Mouse (Mus musculus): ENCODE results near the gene Ern1. TPM values are rescaled to one million over a fixed set of nuclear protein-coding genes. Genes with fewer than 3 reads are reported as not detected.
"Not testable (repeated sequence)": the region's sequence is repeated elsewhere in the genome, so short reads cannot be mapped to it uniquely, and the experiment has no call there.

The Ern1 gene
- total RNA-seq, 2 experiments from 2014 or later = 7.0 to 7.2 TPM

DNA sequence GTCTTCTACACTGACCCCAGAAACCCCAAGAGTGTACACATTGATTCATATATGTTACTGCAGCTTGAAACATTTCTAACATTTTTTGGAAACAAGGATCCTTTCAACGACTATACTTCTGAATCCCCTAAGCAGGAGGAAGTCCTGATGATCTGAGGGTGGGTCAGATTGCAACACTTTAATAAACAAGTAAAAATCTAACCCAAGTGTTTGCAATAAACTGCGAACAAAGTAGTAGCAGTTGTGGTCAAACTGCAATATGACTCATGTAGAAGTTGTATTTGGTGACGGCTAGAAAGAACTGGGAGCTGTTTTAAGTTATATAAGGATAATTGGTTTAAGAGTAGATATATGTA lies 7.1 kb downstream of the Ern1 start:
- DNase-seq = no peak

DNA sequence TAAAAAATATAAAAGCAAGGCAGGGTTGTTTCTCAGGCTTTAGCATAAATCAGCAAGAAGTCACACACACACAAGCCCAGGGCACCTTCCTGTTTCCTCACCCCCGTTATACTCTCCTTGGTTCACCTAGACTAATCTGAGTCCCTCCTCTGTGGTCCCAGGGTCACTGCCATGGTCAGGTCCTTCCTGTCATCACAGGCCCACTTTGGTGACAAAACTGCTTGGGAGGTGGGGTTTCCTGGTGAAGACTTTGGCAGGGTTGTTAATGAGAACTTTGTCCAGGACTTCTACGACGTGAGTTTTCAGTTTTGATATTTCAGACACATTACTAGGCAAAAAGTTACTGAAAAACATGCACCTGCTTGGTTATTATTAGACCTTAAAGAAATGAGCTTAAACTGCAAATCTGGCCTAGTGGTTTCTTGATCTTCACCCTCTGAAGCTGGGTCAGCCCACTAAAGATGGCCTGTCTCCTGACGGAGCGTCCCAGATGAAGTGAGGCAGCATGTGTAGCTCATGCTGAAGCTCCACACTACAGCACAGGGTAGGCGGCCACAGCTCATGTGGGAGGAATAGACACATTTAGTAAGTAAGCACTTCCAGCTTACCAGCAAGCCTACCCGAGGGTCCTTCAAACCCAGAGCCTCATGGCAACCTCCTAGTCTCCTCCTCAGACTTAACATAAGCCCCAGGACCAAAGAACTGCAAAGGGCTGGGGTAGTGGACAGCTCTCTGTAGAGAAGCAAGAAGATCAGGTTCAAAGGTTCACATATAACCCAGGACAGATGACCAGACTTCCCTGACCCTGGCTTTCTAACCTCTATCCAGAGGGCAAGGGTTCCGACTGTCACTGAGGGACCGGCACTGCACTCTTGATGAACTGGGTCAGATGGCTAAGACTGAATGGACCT lies 7.8 kb downstream of the Ern1 start:
- DNase-seq = no peak

DNA sequence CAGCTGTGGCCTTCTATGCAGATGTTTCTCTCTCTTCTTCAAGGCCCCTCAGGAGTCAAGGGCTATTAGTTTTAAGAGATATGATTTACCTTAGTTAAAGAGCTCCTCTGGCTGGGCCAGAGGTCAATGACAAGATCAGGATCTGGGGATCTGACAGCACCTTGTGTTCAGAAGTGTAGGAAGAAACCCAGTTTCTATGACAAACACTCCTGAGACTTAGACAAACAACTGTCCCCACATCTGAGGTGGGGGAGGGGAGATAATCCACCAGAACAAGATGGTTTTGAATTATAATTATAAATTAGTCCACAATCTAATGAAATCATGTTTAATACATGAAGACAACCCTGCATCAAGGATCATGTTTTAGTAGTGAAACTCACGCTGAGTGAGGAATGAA lies 8.9 kb downstream of the Ern1 start:
- DNase-seq = no peak

DNA sequence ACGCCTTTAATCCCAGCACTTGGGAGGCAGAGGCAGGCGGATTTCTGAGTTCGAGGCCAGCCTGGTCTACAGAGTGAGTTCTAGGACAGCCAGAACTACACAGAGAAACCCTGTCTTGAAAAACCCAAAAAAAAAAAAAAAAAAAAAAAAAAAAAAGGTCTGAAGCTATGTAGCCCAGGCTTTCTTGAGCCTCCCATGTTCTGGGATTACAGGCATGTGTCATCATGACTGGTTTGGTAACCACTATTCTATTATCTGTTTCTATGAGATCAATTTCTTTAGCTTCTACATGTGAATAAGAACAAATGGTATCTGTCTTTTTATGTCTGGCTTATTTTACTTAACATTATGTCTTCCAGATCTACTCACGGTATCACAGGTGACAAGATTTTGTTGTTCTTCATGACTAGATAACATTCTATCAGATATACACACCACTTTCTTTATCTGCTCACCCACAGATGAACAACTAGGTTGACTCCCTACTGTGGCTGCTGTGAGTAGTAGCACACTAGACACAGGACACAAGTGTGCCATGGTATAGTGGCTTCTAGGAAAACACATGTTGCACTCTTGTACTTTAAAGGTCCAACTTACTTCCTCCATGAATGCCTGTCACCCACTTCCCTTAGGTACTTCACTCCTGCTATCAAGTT lies 10.0 kb downstream of the Ern1 start:
- no peak for DNase-seq

DNA sequence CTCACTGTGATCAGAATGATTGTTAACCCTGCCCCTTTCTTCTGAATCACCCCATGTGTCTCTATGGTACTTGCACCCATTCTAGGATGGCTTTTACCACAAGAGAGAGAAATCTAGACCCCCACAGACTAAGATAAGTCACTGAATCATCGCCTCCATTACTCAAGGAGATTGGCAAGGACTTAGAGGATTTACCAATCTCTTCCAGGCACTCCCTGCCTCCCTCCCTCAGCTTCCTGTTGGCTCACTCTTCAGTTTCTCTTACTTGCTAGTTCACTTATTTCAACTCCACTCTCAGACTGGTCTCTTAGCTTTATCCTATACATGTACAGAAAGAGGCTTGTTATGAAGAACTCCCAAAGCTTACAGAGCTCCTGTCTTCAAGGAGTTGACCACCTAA lies 12.3 kb downstream of the Ern1 start:
- no peak for DNase-seq

DNA sequence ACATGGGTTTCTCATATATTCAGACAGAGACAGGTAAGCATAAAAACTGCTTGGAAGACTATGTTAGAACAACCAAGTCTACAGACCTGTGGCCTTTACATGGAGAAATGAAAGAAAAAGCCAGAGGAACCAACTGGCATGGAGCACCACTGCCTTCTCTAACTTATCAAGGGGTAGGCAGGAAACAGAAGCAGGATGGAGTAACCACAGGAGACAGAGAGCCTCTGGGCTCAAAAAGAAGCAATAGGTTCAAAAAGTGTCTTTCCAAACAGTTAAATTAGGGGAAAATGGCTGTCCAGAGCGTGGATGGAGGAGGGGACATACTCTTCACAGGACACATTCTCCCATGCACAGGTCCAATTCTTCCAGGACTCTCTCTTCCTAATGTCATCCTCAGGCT lies 16.0 kb downstream of the Ern1 start:
- DNase-seq = no peak

DNA sequence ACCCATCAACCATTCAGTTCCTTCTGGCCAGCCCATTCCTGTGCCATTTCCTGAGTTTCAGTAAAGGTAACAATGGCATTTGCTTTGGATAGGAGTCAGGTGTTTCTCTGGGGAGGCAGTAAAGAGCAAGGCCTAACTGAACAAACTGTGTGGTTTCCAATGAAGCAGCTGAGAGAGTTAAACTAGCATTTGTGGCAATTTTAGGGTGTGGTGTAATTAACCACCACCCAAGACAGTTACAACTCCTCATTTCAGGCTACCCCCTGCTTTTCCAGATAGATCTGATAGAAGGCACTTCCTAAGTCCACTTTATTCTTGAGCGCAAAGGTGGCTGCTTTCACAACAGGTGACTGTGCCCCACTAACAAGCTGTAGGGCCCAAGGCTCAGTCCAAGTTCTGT lies 19.1 kb downstream of the Ern1 start:
- DNase-seq = no peak

DNA sequence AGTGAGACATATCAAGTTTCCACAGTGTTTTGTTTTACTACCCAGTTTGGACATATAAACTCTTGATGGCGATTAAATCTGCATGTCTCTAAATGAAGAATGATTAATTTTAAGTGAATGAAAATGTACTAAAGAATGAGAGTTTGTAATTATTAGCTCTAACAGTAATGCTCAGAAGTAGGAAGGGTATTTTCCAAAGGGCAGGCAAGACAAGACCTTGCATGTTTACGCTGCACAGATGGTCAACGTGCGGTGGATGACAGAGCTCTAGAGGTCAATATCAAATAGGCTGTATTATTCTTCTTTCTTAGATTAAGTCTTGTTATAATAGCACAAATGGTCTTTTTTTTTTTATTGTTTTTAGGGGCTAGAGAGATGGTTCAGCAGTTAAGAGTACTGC lies 21.7 kb downstream of the Ern1 start:
- no peak for DNase-seq

DNA sequence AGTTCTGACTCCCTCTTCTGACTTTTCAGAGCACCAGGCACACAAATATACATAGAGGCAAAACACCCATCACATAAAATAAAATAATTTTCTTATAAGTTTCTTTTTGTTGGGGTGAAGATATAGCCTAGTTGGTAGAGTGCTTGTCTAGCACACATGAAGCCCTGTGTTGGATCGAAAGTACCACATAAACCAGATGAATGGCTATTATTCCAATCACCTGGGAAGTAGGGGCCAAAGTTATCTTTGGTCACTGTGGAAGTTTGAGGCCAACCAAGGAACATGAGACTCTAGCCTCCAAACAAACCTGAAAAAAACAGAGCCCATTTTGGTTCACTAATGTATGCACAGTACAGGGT lies 22.1 kb downstream of the Ern1 start:
- DNase-seq = no peak

DNA sequence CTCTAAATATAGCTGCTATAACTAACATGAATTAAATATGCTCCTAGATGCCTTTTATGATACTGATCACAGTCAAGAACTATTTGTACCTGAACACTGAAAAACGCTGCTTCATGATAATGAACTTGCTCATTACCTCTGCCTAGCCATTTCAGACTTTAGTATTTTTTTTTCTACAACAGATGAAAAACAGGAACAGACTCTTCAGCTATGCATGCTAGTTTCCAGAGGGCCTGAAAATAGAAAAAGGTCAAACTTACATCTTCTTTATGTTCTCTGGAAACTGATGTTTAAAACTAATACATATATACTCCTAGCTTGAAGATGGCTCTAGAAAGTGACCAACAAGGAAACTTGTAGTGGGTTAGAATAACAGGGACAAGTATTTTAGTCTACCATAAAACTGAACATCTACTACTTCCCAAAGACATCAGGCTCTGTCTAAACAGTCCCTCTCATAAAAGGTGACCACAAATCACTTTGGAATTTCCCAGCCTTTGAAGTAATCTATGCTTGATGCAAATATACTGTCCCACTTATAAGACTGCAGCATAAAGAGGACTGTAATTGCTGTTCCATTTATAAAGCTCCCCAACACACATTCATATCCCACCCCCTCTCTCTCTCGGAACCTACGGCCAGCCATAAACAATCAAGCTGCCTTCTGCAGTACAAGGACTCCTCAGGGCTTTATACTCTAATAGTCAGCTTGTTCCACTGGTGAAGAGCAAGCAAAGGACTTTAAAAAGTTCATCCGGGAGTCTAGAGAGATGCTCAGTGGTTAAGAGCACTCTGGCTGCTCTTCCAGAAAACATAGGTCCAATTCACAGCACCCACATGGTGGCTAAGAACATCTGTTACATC lies 22.7 kb downstream of the Ern1 start:
- DNase-seq = no peak

DNA sequence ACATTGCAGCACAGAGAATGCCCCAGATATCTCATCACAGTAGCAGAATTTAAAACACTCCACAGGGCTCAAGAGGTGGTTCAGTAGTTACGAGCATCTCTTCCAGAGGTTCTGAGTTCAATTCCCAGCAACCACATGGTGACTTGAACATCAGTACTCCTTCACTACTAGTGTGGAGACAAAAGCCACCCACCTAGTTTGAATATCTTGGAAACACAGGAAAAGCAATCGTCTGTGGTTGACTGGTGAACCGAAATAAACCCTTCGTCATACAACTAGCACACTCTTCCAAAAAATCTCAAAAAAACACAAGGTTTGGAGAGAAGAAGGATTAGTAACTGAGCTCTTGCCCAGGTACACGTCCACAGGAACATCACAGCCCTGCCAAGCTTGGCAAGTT lies 23.8 kb downstream of the Ern1 start:
- DNase-seq = no peak

DNA sequence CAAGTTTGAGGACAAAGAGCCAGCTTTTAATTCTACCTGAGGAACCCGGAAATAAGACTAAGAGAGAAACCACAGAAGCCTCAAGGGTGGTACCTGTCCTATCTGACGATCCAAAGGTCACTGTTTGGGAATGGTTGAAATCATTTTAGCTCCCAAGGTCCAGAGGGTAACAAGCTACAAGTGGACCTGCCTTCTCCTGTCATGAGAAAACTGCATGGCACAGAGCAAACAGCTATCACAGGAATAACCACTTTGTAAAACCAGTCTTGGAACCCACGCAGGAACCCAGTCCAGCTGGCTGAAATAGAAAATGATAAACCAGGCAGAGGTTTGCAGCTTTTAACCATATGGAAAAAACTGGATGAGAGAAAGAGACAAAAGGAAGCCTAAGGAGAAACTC lies 25.3 kb downstream of the Ern1 start:
- no peak for DNase-seq

DNA sequence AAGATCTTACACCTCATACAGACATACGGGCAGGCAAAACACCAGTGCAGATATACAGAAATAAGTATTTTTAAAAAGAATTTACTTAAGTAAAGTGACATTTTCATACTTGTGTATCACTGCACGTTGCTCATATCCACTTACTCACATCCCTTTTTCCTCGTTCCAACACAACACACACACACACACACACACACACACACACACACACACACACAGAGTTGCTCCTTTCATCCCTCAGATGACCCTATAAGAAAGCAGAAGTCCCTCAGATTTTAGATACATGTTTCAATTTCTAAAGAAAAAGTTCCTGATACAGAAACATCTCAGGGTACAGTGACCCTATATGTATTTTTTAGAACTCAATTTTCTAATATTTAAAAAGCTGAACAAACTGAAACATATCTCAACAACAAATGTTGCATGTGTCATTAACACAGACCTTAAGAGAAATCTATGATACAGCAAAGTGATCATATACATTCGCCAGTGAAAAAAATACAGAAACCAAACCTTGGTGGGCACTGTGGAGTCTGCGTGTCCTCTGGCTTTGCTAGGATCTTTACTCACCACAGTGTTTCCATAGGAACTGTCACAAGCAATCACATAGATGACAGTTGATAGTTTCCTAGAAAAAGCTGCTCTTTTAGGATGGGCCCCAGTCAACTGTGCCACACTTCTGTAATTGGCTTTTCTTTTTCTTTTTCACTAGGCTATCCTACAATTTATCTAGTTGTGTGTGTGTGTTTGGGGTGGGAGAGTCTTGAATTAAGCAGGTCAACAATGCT lies 26.3 kb downstream of the Ern1 start:
- DNase-seq = no peak

DNA sequence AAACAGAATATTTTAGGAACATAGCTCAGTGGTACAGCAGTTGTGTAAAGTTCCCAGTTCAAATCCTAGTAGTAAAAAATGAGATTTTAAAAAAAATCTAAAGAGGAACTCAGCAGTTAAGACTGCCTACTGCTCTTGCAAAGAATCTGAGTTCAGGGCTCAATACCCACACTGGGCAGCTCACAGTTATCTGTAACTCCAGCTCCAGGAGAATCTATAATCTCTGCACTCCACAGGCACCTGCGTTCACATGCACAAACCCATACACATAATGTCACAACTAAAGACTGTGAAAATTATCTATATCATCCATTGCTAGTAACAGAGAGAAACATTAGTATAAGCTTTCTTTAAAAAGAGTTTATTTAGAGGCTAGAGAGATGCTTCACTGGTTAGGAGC lies 27.0 kb downstream of the Ern1 start:
- DNase-seq = no peak

DNA sequence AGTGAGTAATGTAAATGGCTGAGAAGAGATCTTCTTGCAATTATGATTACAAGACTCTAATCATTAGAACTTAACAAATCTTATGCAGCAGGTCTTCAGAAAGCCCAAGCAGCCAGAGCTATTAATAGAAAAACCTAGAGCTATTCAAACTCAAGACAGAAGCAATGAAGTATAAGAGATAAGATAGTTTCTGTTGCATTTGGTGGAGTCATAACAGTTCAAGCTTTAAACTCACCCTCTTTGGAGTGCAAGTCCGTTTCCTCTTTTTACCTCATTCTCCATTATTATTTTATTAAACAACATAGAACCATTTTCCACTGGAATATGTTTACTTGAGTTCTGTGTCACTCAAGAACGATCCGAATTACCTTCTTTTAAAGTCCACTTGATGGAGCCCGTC lies 29.1 kb downstream of the Ern1 start:
- no peak for DNase-seq

DNA sequence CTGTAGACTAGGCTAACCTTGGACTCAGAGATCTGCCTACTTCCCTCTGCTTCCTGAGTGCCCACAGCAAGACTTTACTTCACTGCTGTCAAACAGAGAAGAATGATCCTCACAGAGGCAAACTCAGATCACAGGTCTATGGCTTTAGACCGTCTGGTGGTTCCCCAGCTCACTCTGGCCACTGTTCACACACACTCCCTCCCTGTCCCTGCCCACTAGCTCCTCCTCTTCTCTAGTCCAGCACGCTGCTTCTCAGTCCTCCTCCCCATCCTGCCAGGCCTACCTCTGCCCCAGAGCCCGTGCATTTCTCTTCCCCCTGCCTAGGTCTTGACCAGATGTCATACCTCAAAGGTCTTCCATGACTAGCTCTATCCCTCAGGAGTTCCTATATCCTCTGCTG lies 44.0 kb downstream of the Ern1 start:
- DNase-seq = no peak

DNA sequence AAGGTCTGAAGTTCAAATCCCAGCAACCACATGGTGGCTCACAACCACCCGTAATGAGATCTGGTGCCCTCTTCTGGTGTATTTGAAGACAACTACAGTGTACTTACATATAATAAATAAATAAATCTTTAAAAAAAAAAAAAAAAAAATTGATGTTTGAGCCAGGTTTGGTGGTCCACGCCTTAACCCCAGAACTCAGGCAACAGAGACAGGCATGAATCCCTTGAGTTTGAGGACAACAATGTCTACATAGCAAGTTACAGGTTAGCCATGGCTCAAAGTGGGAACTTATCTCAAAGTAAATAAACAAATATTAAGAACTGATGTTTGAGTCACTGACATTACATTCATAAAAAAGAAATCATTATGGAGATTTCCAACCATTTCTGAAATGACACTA lies 45.1 kb downstream of the Ern1 start:
- not testable (repeated sequence) for DNase-seq

DNA sequence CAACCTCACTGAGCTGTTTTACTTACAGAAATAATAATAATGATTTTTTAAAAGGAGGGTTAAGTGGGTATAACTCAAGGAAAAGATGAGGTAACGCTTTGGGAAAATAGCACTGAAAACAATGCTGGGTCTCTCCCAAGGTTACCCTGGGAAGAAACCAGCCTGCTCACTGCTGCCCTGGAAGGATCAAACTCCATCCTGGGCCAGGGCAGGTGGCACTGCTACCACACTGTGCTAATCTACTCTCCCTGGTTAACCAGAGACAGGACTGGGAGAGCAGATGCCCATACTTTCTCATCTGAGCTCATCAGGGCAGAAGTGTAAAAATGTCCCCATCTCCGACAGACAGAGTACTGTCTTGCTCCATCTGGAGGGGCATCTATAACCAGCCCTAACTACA lies 47.3 kb downstream of the Ern1 start:
- DNase-seq = no peak

DNA sequence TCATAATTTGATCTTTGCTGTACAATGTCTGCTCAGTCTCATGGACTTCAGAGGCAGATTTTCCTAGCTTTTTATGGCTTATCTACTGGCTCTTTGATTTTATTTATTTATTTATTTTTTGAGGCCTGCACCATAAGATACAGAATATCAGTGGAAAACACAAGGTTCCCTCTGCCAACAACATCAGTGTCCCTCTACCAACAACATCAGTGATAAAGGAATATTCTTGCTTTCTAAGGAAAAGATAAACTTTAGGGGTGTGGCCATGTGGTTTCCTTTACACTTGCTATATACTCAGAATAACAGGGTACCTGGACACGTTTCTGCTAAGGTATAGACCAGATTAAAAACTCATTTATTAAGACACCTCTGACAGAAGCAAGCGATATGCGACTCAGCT lies 48.3 kb downstream of the Ern1 start:
- no peak for DNase-seq

DNA sequence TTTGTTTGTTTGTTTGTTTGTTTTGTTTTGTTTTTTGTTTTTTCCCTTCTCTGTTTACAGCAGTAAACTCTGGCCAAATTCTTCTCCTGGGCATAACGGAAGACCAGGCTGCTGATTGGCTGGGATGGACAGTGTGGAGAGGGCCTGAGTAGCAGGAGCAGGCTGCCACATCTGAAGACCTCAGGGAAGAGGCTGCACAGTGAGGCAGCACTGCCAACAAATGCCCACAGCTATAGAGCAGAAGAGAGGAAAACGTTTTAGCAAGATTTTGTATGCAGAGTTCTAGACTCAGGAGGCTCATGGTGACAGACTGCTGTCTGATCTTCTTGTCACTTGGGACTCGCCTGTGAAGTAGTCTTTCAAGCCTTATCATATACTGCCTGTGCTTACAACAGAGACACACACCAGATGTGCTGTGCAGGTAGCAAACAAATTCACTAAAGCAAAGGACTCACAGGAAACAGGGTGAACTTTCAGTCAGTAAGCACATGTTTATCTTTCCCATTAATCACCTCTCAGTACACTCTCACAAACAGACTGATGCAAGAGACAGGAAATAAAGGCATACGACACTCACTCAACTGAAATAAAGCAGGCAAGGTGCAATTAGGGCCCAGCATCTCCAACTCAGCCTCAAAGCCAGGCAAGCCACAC lies 49.0 kb downstream of the Ern1 start:
- no peak for DNase-seq

DNA sequence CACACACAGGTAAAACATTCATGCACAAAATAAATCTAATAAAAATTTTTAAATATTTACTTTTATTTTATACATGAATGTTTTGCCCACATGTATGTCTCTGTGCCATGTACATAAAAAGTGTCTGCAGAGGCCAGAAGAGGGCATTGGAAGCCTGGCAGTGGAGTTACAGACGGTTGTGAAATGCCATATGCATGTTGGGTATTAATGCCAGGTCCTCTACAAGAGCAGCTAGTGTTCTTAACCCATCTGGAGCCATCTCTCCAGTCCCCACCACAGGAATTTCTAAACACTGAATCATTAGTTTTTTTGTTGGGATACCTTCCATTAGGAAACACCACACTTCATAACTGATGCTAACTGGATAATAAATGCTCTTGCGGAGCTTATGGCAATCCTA lies 50.1 kb downstream of the Ern1 start:
- DNase-seq = no peak

DNA sequence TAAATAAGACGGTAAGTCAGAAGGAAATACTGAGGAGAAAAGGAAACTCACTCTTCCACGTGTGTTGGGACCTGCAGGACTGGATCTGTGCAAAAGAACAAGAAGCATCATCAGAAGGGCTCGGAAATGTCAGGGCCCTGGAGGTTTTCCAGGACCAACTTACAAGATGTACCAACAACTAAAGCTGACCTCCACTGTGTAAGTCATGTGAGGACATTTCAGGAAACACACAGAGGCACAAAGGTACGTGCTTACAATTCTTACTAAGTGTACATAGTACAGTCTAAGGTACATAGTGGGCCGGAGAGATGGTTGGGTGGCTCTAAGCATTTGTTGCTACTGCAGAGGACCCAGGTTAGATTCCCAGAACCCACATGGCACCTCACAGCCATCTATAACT lies 50.6 kb downstream of the Ern1 start:
- no peak for DNase-seq
